Mouse (Mus musculus) lung, embryonic 15.5 days (tissue): ENCODE measurements at regions not wholly inside any gene's neighbourhood (a gene's known extent, or its start where the extent isn't known, plus 50 kb on each side); places are given as distances from the start of the nearest gene placed in this dataset.
"Not testable (repeated sequence)": the region's sequence is repeated elsewhere in the genome, so short reads cannot be mapped to it uniquely, and the experiment has no call there.

Source experiments
- ATAC-seq: fragments of 200-750 bp; cut with Nextera tagmentation; 2 replicates; pipeline ENCODE4 v1.8.0; 2017; ENCODE audit warnings: moderate number of reproducible peaks, borderline replicate concordance; ENCODE audit not compliant: low FRiP score, low TSS enrichment; ENCODE audit errors: extremely low read depth
- H3K27ac ChIP-seq: fragments of 300-500 bp; sonication (generic); 2 replicates; pipeline ENCODE4 v1.5.1; 2015; ENCODE audit warnings: moderate library complexity, mild to moderate bottlenecking, inconsistent platforms
- H3K27me3 ChIP-seq: fragments of 300-500 bp; sonication (generic); 2 replicates; pipeline ENCODE4 v1.6.1; 2015; ENCODE audit warnings: inconsistent platforms
- H3K36me3 ChIP-seq: fragments of 300-500 bp; sonication (generic); 2 replicates; pipeline ENCODE4 v1.6.1; 2015; ENCODE audit warnings: inconsistent platforms
- H3K4me1 ChIP-seq: fragments of 300-500 bp; sonication (generic); 2 replicates; pipeline ENCODE4 v1.6.1; 2015; ENCODE audit warnings: inconsistent platforms
- H3K4me2 ChIP-seq: fragments of 300-500 bp; sonication (generic); 2 replicates; pipeline ENCODE4 v1.6.1; 2015; ENCODE audit warnings: inconsistent platforms, mild to moderate bottlenecking, moderate library complexity
- H3K4me3 ChIP-seq: fragments of 300-500 bp; sonication (generic); 2 replicates; pipeline ENCODE4 v1.5.1; 2015; ENCODE audit warnings: mild to moderate bottlenecking, inconsistent platforms
- H3K9ac ChIP-seq: fragments of 300-500 bp; sonication (generic); 2 replicates; pipeline ENCODE4 v1.6.1; 2015; ENCODE audit warnings: inconsistent platforms
- H3K9me3 ChIP-seq: fragments of 300-500 bp; sonication (generic); 2 replicates; pipeline ENCODE4 v1.6.1; 2016; ENCODE audit warnings: inconsistent platforms
- WGBS: fragments of 180-500 bp; shearing (Covaris S2); methylation state at CpG from one replicate; pipeline ENCODE4 v1.1.7; 2015; 5-methylcytosine and 5-hydroxymethylcytosine counted together

DNA sequence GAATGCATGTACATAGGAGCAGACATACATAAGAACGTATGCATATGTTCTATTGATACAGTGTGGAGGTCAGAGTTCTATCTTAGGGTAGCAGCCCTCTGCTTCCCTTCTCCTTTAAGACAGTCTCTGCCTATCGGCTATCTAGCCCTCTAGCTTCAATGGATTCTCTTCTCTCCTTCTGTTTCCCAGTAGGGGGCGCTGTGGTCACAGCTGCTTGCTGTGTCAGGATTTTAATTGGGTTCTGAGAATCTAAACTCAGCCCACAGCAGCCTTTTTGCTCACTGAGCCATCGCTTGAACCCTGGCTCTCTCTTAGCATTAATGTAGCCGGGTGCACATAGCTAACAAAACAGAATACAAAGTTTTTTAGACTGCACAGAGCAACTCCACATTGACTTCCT lies 88.8 kb upstream of the Ttc29 start:
- no peak for ATAC-seq
- no peaks in the 10 kb centered on the region for H3K9me3 ChIP-seq
- H3K4me2 ChIP-seq = no peak overlapping the region
- no peak overlapping the region for H3K27ac ChIP-seq
- no peaks in the 10 kb centered on the region for H3K27me3 ChIP-seq
- no peaks in the 10 kb centered on the region for H3K36me3 ChIP-seq
- WGBS = 52% methylated on average over 5 of the region's 5 CpGs
- no peak overlapping the region for H3K9ac ChIP-seq
- H3K4me3 ChIP-seq = no peak overlapping the region
- no peaks in the 10 kb centered on the region for H3K4me1 ChIP-seq

DNA sequence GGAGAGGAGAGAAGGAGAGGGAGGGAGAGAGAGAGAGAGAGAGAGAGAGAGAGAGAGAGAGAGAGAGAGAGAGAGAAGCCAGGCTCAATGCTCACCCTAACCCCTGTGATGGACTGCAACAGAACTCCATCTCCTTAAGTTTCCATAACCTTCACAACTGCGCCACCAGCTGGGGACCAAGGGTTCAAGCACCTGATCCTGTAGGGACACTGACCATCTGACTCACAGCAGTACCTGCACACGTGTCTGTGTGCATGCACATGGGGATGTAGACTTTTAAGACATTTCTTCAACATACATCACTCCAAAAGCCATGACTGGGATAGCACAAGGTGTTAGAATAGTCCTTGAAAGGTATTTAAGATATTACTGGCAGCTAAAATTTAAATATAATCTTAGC lies 85.2 kb upstream of the Ttc29 start:
- 11% methylated on average over 2 of the region's 2 CpGs for WGBS

DNA sequence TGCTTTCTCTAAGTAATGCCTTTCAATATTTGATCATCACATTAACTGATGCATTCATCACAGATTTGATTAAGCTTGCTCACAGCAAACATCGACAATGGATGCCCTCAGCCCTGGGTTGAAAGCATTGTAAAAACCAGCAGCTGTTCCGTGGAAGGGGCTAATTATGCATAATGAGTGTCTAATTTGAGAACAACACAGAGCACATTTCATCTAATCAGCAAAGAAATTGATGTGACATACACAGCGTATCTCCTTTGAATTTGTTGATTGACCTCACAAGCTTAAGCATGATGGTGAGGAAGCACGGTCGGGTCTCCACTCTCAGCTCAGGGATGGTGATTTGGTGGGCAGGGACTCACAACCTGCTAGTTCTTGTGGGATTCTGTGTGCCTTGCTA lies 84.0 kb upstream of the Ttc29 start:
- H3K4me2 ChIP-seq = no peak overlapping the region
- ATAC-seq = no peak
- WGBS = 76% methylated on average over 5 of the region's 5 CpGs

More for the DNA sequence above, 85.2 kb upstream of the Ttc29 start:
- Histone ChIP-seq H3K9me3 (no peaks in the 10 kb centered on the region), H3K4me3 (no peak overlapping the region), H3K36me3 (no peaks in the 10 kb centered on the region), H3K27ac (no peak overlapping the region), H3K27me3 (no peaks in the 10 kb centered on the region), H3K4me1 (no peaks in the 10 kb centered on the region), H3K4me2 (no peak overlapping the region), H3K9ac (no peak overlapping the region)
- no peak for ATAC-seq

DNA sequence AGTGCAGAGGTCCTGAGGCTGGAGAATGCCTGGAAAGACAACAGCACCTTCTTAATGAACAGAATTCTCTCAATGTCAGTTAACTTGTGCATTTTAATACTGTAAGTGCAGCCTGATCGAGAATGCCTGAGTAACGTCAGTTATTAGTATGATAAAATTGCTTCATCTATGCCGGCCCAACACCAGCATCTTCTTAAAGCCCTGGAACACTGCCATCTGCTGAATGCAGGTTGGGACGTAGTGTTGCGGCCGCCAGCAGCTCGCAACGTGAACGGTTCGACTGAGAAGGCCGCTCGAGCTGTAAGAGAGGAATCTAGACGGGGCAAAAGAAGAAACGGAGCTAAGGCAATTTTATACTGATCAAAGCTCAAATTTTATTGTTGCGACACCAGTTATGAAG lies 73.6 kb upstream of the Ttc29 start:
- H3K27ac ChIP-seq, ATAC-seq, H3K9me3 ChIP-seq, H3K36me3 ChIP-seq, H3K9ac ChIP-seq, H3K4me1 ChIP-seq, H3K4me3 ChIP-seq, H3K27me3 ChIP-seq, H3K4me2 ChIP-seq: not testable (repeated sequence)
- WGBS = 52% methylated on average over 14 of the region's 15 CpGs

More for the DNA sequence above, 84.0 kb upstream of the Ttc29 start:
- H3K27me3 ChIP-seq = no peaks in the 10 kb centered on the region
- no peak overlapping the region for H3K27ac ChIP-seq
- no peak overlapping the region for H3K9ac ChIP-seq
- H3K9me3 ChIP-seq = no peaks in the 10 kb centered on the region
- H3K4me3 ChIP-seq = no peak overlapping the region
- H3K4me1 ChIP-seq = no peaks in the 10 kb centered on the region
- no peaks in the 10 kb centered on the region for H3K36me3 ChIP-seq

DNA sequence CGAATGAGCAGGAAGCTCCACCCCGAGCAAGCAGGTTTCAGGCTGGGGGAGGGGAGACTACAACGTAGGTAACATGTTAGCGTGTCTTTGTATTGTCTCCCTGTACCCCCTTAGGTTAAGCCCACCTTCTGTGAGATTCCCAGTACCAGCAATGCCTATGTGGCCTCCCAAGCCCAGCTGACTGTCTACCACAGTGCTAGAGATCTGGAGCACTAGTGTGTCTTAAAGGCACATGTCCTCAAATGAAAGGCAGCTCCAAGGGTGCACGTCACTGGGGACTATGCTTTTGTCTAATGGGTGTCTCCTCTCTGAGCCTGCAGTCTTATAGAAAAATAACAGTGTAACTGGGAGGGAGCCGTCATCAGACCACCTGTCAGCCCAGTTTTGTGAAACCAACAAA lies 65.9 kb upstream of the Ttc29 start:
- H3K9me3 ChIP-seq = no peaks in the 10 kb centered on the region
- H3K9ac ChIP-seq = no peak overlapping the region
- H3K4me3 ChIP-seq = no peak overlapping the region
- no peak overlapping the region for H3K4me2 ChIP-seq
- 65% methylated on average over 6 of the region's 6 CpGs for WGBS
- peaks cover 4% of the 10 kb centered on the region; the same call in 1 of the 2 replicates for H3K4me1 ChIP-seq
- no peak for ATAC-seq
- no peaks in the 10 kb centered on the region for H3K36me3 ChIP-seq
- no peaks in the 10 kb centered on the region for H3K27me3 ChIP-seq
- no peak overlapping the region for H3K27ac ChIP-seq

DNA sequence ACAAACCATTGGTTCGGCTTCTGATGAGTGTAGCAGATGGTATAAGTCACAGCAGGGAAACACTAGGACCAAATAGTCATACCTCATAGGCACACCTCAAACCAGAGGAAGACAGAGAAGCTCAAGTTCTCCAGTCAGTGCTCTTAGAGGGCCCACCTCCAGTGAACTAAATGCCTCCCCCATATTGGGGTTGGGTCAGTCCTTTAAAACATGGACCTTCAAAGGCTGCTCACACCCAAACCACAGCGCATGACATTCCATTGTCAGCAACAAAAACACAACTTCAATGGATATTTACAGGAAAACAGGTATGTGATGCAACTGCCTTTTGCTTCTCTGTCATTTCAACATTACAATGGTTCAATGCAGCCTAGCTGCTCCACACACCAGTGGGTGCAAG lies 65.1 kb upstream of the Ttc29 start:
- Histone ChIP-seq H3K4me2 (no peak overlapping the region), H3K27ac (no peak overlapping the region)
- WGBS = 86% methylated on average over 2 of the region's 2 CpGs

DNA sequence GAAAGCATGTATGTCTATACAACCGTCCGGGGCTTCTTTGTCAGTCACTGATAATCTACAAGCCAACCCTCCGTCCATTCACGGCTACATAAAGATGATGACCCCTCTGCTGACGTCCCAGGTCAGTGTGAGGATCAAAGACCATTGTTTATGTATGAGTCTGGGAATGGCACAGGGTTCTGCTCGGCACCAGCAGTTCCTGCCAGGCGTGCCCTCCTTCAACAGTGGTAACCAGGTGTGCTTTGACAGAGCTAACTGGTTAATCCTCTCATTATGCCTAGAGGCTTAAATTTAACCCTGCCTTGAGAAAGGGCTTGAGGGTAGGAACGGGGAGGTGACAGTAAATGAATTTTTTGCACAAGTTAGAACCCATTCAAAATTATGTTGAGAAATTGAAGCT lies 58.2 kb upstream of the Ttc29 start:
- Histone ChIP-seq H3K9ac (no peak overlapping the region), H3K27ac (no peak overlapping the region), H3K27me3 (no peaks in the 10 kb centered on the region), H3K36me3 (no peaks in the 10 kb centered on the region), H3K4me3 (no peak overlapping the region), H3K4me1 (peaks cover 4% of the 10 kb centered on the region; the same call in 1 of the 2 replicates), H3K4me2 (no peak overlapping the region), H3K9me3 (no peaks in the 10 kb centered on the region)
- ATAC-seq = no peak
- WGBS = 31% methylated on average over 8 of the region's 8 CpGs

More for the DNA sequence above, 65.1 kb upstream of the Ttc29 start:
- no peaks in the 10 kb centered on the region for H3K9me3 ChIP-seq
- no peak for ATAC-seq
- H3K36me3 ChIP-seq = no peaks in the 10 kb centered on the region
- no peak overlapping the region for H3K9ac ChIP-seq
- H3K4me1 ChIP-seq = peaks cover 4% of the 10 kb centered on the region; the same call in 1 of the 2 replicates
- H3K4me3 ChIP-seq = no peak overlapping the region
- H3K27me3 ChIP-seq = no peaks in the 10 kb centered on the region

DNA sequence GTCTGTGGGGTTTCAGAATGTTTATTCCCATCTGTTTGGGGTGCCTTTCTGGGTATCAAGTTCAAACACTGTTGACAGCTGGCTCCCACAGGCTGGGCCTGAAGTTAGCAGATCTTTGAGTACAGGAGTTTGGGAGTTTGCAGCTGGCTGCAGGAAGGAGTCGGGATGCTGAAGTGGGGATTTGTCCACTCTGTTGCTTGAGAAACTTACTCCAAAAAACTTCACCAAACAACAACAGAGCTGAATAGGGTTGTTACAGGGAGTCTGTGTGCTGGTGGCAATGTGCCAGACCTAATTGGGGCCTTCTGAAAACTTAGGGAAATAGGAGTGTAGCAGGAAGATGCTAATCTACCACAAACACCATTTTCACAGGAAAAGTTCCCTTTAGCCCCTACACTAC lies 51.1 kb upstream of the Ttc29 start:
- Histone ChIP-seq H3K9me3 (no peaks in the 10 kb centered on the region), H3K27ac (no peak overlapping the region), H3K36me3 (no peaks in the 10 kb centered on the region), H3K4me3 (no peak overlapping the region), H3K4me1 (no peaks in the 10 kb centered on the region), H3K4me2 (no peak overlapping the region), H3K27me3 (no peaks in the 10 kb centered on the region), H3K9ac (no peak overlapping the region)
- WGBS = 47% methylated on average over 1 of the region's 1 CpGs
- ATAC-seq = no peak

DNA sequence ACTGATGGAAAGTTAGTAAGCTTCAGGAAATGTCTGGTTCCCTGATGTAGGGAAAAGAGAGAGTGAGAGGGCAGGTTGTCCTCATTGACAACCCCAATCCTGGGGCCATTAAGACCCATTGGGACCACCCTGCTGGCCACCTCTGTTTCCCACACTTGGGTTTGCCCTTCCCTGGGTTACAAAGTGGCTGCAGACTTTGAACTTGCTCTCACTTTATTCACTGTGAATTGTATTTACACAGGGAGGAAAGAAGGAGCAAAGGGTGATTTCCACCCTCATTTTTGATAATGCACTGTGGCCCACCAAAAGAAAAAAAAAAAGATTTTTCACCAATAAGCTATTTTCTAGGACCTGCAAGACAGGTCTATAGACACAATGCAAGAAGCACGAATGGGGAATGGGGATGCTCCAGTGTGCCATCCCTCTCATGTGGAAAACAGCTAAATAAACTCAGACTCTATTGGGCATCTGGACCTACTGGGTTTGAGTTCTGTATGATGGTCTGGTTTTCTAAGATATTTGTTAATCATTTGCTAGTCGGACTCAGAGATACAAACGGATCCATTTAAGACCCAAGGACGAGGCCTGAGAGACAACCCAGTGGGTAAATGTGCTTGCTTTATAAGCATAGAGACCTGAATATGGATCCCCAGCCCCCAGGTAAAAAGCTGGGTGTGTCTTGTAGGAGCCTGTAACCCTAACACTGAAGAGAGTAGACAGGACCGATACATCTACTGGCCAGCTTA lies 50.2 kb upstream of the Ttc29 start:
- no peak overlapping the region for H3K4me3 ChIP-seq
- no peak overlapping the region for H3K4me2 ChIP-seq
- H3K36me3 ChIP-seq = no peaks in the 10 kb centered on the region
- no peaks in the 10 kb centered on the region for H3K9me3 ChIP-seq
- no peak overlapping the region for H3K27ac ChIP-seq
- ATAC-seq = no peak
- 93% methylated on average over 5 of the region's 5 CpGs for WGBS
- H3K27me3 ChIP-seq = no peaks in the 10 kb centered on the region
- H3K9ac ChIP-seq = no peak overlapping the region
- no peaks in the 10 kb centered on the region for H3K4me1 ChIP-seq
